Mouse (Mus musculus) layer of hippocampus, adult 9-11 months (tissue): Measurements from ENCODE around the gene AC124108.1.

Source experiments
- DNase-seq: peaks from one replicate; pipeline ENCODE4 v3.0.0; 2022

Gene AC124108.1

GRCm38 (mm10) chr1:132165859-132166258 lies 25.4 kb upstream of the AC124108.1 start:
- DNase-seq: no peak

GRCm38 (mm10) chr1:132168115-132168767 lies 23.0 kb upstream of the AC124108.1 start:
- DNase-seq: no peak

- DNase-seq: no peak
Observed at GRCm38 (mm10) chr1:132170698-132171097, 20.6 kb upstream of the AC124108.1 start.

- no peak for DNase-seq
Observed at GRCm38 (mm10) chr1:132171619-132172018, 19.6 kb upstream of the AC124108.1 start.

- peak; percentile 66 for DNase-seq
Observed at GRCm38 (mm10) chr1:132186303-132186702, 5.0 kb upstream of the AC124108.1 start.

- DNase-seq: no peak
Observed at GRCm38 (mm10) chr1:132188442-132189066, 2.7 kb upstream of the AC124108.1 start.

GRCm38 (mm10) chr1:132189231-132189630 lies 2.0 kb upstream of the AC124108.1 start:
- no peak for DNase-seq

- no peak for DNase-seq
Observed at GRCm38 (mm10) chr1:132190040-132190513, 1.2 kb upstream of the AC124108.1 start.

GRCm38 (mm10) chr1:132190621-132191092 lies 600 bp upstream of the AC124108.1 start:
- no peak for DNase-seq

- DNase-seq: no peak
Observed at GRCm38 (mm10) chr1:132191786-132192680, 776 bp downstream of the AC124108.1 start.

GRCm38 (mm10) chr1:132193806-132194205 lies 2.5 kb downstream of the AC124108.1 start:
- DNase-seq: no peak

GRCm38 (mm10) chr1:132194624-132195023 lies 3.4 kb downstream of the AC124108.1 start:
- no peak for DNase-seq

- no peak for DNase-seq
Observed at GRCm38 (mm10) chr1:132195100-132195499, 3.8 kb downstream of the AC124108.1 start.

GRCm38 (mm10) chr1:132195681-132196080 lies 4.4 kb downstream of the AC124108.1 start:
- no peak for DNase-seq

- no peak for DNase-seq
Observed at GRCm38 (mm10) chr1:132196337-132196736, 5.1 kb downstream of the AC124108.1 start.

- no peak for DNase-seq
Observed at GRCm38 (mm10) chr1:132197666-132198065, 6.4 kb downstream of the AC124108.1 start.

- no peak for DNase-seq
Observed at GRCm38 (mm10) chr1:132198401-132199071, 7.3 kb downstream of the AC124108.1 start.

GRCm38 (mm10) chr1:132199244-132199643 lies 8.0 kb downstream of the AC124108.1 start:
- no peak for DNase-seq

GRCm38 (mm10) chr1:132199934-132200333 lies 8.7 kb downstream of the AC124108.1 start:
- no peak for DNase-seq

- peak; percentile 82 for DNase-seq
Observed at GRCm38 (mm10) chr1:132200562-132201510, 9.6 kb downstream of the AC124108.1 start.

GRCm38 (mm10) chr1:132201511-132201860 lies 10.2 kb downstream of the AC124108.1 start:
- DNase-seq: no peak

- no peak for DNase-seq
Observed at GRCm38 (mm10) chr1:132201936-132202335, 10.7 kb downstream of the AC124108.1 start.
